Mouse (Mus musculus): ENCODE data around the gene Cfap70.

Gene Cfap70

GRCm38 (mm10) chr14:20347991-20348541 lies 104.0 kb downstream of the Cfap70 start, which contains the start of the genes Ecd and Fam149b:
Gene Ecd, minus strand, starts transcription at chr14:20348121.
Gene Fam149b, plus strand, starts transcription at chr14:20348162.
- ATAC-seq (ENCODE audit: insufficient number of reproducible peaks, low FRiP score, low TSS enrichment) = peak; percentile 97

DNA sequence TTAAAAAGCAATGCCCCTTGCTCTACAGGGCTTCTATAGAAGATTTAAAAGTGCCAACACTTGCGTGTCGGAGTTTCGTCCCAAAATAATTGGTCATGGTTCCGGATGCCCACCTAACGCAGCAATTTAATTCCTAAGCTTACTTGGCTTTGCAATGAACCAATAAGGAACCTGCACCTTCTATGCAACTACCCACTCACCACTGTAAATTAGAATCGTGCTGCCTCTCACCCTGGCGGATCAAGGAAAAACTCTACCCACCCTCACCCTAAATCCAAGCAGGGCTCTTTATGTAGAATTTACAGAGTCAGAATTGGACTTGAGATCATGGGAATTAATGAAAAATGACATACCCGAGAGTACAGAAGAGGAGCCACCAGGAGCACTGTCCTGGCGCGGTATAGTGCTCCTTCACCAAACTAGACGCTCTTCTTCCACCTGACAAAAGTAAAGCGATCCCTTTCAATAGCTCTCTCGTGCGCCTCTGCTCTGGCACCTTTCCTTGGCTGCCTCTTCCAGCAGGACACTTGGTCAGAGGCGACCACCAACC lies 104.5 kb downstream of the Cfap70 start:
- ATAC-seq (ENCODE audit: insufficient number of reproducible peaks, low FRiP score, low TSS enrichment) = peak; percentile 20; the same call in 1 of the 2 replicates

GRCm38 (mm10) chr14:20345885-20346284 lies 106.1 kb downstream of the Cfap70 start:
- ATAC-seq (ENCODE audit: insufficient number of reproducible peaks, low FRiP score, low TSS enrichment) = no peak
